ENCODE assay signal across 23 mouse cellular contexts in genomic region chr17:62271399-62271798, GRCm38 (mm10).
A peak's percentile ranks its signal among the peaks of the same experiment; 100 is the strongest.
DNase-seq lines count a peak whose midpoint lies in the region; ATAC-seq and TF ChIP-seq lines count a peak whose summit lies in the region.
"Had no signal": no experiment of that assay in that cellular context is flagged by ENCODE, and none has a peak within 500 bp of the region (broad histone marks: within the 10 kb centered on the region; RNA-seq: fewer than 3 reads in every experiment).

No protein-coding gene starts in this region.

- H3K27ac ChIP-seq in limb, embryonic 13.5 days = no peak overlapping the region
- no peak overlapping the region for H3K27ac ChIP-seq in limb, embryonic 10.5 days
- H3K27ac ChIP-seq in embryonic facial prominence, embryonic 13.5 days = peak overlapping the region; percentile 33; the same call in 1 of the 2 replicates
- H3K27ac ChIP-seq in limb, embryonic 14.5 days (replicated peaks; ENCODE audit: low read depth, low read length) = no peak overlapping the region
- H3K27ac ChIP-seq: forebrain, embryonic 10.5 days; hindbrain, embryonic 12.5 days; hindbrain, embryonic 15.5 days had no signal

- no peak overlapping the region for H3K4me3 ChIP-seq in limb, embryonic 13.5 days
- no peak overlapping the region for H3K4me3 ChIP-seq in limb, embryonic 10.5 days
- no peak overlapping the region for H3K4me3 ChIP-seq in embryonic facial prominence, embryonic 13.5 days
- no peak overlapping the region for H3K4me3 ChIP-seq in limb, embryonic 14.5 days (replicated peaks; ENCODE audit: low read length)
- H3K4me3 ChIP-seq: forebrain, embryonic 10.5 days; hindbrain, embryonic 12.5 days; hindbrain, embryonic 15.5 days had no signal

- no peak overlapping the region for H3K4me2 ChIP-seq in limb, embryonic 13.5 days (replicated peaks)
- no peak overlapping the region for H3K4me2 ChIP-seq in embryonic facial prominence, embryonic 13.5 days
- H3K4me2 ChIP-seq in limb, embryonic 14.5 days (replicated peaks; ENCODE audit: low read depth, low read length, severe bottlenecking) = no peak overlapping the region
- H3K4me2 ChIP-seq: heart, embryonic 11.5 days; hindbrain, embryonic 12.5 days; hindbrain, embryonic 15.5 days had no signal

- H3K36me3 ChIP-seq in limb, embryonic 13.5 days = no peaks in the 10 kb centered on the region
- H3K36me3 ChIP-seq in limb, embryonic 10.5 days = no peaks in the 10 kb centered on the region
- H3K36me3 ChIP-seq in embryonic facial prominence, embryonic 13.5 days = no peaks in the 10 kb centered on the region
- no peaks in the 10 kb centered on the region for H3K36me3 ChIP-seq in limb, embryonic 14.5 days (ENCODE audit: control insufficient read depth, insufficient read depth, low read length)
- H3K36me3 ChIP-seq: forebrain, embryonic 10.5 days; hindbrain, embryonic 12.5 days; hindbrain, embryonic 15.5 days had no signal

- H3K9ac ChIP-seq in limb, embryonic 13.5 days = no peak overlapping the region
- H3K9ac ChIP-seq in embryonic facial prominence, embryonic 13.5 days = no peak overlapping the region
- H3K9ac ChIP-seq in limb, embryonic 14.5 days (ENCODE audit: low read depth, low read length, severe bottlenecking) = no peak overlapping the region
- H3K9ac ChIP-seq: forebrain, postnatal 0 days; hindbrain, embryonic 12.5 days; hindbrain, embryonic 15.5 days had no signal

- H3K9me3 ChIP-seq in limb, embryonic 13.5 days = no peaks in the 10 kb centered on the region
- H3K9me3 ChIP-seq in limb, embryonic 10.5 days (replicated peaks) = no peaks in the 10 kb centered on the region
- H3K9me3 ChIP-seq in embryonic facial prominence, embryonic 13.5 days = no peaks in the 10 kb centered on the region
- no peaks in the 10 kb centered on the region for H3K9me3 ChIP-seq in limb, embryonic 14.5 days (ENCODE audit: control insufficient read depth, low read length)
- H3K9me3 ChIP-seq: forebrain, embryonic 10.5 days; hindbrain, embryonic 12.5 days; hindbrain, embryonic 15.5 days had no signal

- no peak for TF ChIP-seq POLR2A in limb, embryonic 14.5 days (IDR thresholded peaks at IDR 0.05; ENCODE audit: borderline replicate concordance, extremely low read depth, insufficient read depth, insufficient read length)

- ATAC-seq in limb, embryonic 13.5 days (ENCODE audit: low FRiP score, low read depth) = peak; percentile 66; the same call in 1 of the 2 replicates
- 0 out of 2 replicates have a peak, but pooled peaks have one; percentile 32 for ATAC-seq in embryonic facial prominence, embryonic 13.5 days (ENCODE audit: insufficient number of reproducible peaks, insufficient read depth, low FRiP score, low TSS enrichment, low read depth)
- peak; percentile 44; the same call in 1 of the 2 replicates for ATAC-seq in limb, embryonic 14.5 days (ENCODE audit: low FRiP score, low read depth)
- no peak for ATAC-seq in granulocyte monocyte progenitor cell, adult 5-6 weeks (replicated peaks; ENCODE audit: poor library complexity, severe bottlenecking)
- ATAC-seq: CD4-positive, CD25-positive, alpha-beta regulatory T cell, adult 4 months; forebrain, embryonic 14.5 days; forebrain, postnatal 0 days; intestine, postnatal 0 days had no signal

- 48% methylated on average over 7 of the region's 7 CpGs for WGBS in limb, embryonic 13.5 days
- 80% methylated on average over 7 of the region's 7 CpGs for whole genome bisulfite sequencing in limb, embryonic 10.5 days
- WGBS in embryonic facial prominence, embryonic 13.5 days = 19% methylated on average over 7 of the region's 7 CpGs
- 45% methylated on average over 7 of the region's 7 CpGs for WGBS in limb, embryonic 14.5 days

- no peak for DNase-seq in limb, embryonic 10.5 days (ENCODE audit: low spot score)
- peak; percentile 20 for DNase-seq in limb, embryonic 14.5 days (ENCODE audit: low spot score)
- DNase-seq in left cerebral cortex, postnatal 25 days (ENCODE audit: low spot score in 2 of 2) = no peak
- DNase-seq: adrenal gland, adult 2 months; adrenal gland, postnatal 14 days; cerebellum, adult 11-12 months; cerebellum, adult 8-10 months; cerebellum, postnatal 10 days; cerebellum, postnatal 36 days; forebrain, postnatal 0 days; gastrocnemius, postnatal 10 days; gastrocnemius, postnatal 36 days; heart, adult 11 months had no signal

- intact Hi-C loops in left cerebral cortex, postnatal 25 days (cut with DNase I) = no loop called here

- no peaks in the 10 kb centered on the region for H3K27me3 ChIP-seq in limb, embryonic 13.5 days
- H3K27me3 ChIP-seq in limb, embryonic 10.5 days (ENCODE audit: low read depth, poor library complexity, severe bottlenecking) = no peaks in the 10 kb centered on the region
- H3K27me3 ChIP-seq in embryonic facial prominence, embryonic 13.5 days = no peaks in the 10 kb centered on the region
- H3K27me3 ChIP-seq in limb, embryonic 14.5 days (ENCODE audit: control insufficient read depth, insufficient read depth, low read length) = no peaks in the 10 kb centered on the region
- H3K27me3 ChIP-seq: hindbrain, embryonic 12.5 days; hindbrain, embryonic 15.5 days had no signal

- H3K4me1 ChIP-seq in limb, embryonic 13.5 days = no peaks in the 10 kb centered on the region
- no peaks in the 10 kb centered on the region for H3K4me1 ChIP-seq in limb, embryonic 10.5 days
- H3K4me1 ChIP-seq in embryonic facial prominence, embryonic 13.5 days = peaks cover 8% of the 10 kb centered on the region; the same call in 1 of the 2 replicates
- H3K4me1 ChIP-seq in limb, embryonic 14.5 days (ENCODE audit: control insufficient read depth, insufficient read depth, low read length) = no peaks in the 10 kb centered on the region
- H3K4me1 ChIP-seq: forebrain, embryonic 10.5 days; hindbrain, embryonic 12.5 days; hindbrain, embryonic 15.5 days had no signal
